Mouse (Mus musculus): ENCODE measurements around the gene Mdm1.
"Not testable (repeated sequence)": the region's sequence is repeated elsewhere in the genome, so short reads cannot be mapped to it uniquely, and the experiment has no call there.

Mdm1 gene

GRCm38 (mm10) chr10:118122441-118123162 is 19.0 kb upstream of the Mdm1 start:
- intact Hi-C loops (cut with DNase I): no loop called here

DNA sequence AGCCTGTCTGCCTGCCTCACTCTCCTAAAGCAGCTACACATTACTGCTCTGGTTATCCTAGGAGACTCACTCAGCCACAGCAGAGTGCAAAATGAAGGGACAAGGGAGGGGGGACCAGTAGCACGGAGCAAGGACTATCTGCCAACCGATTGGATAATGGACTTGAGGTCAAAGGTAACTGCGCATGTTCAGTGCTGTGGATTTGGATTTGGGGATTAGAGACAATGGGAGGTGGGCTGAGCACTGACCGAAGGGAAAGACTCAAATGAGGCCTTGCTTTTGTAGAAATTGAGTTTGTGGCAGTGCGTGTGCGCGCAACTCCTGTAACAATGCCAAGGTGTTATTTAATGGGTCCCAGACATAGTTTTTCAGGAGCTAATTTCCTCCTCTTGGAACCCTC is 16.4 kb upstream of the Mdm1 start:
- intact Hi-C loops (cut with DNase I): no loop called here

- intact Hi-C loops (cut with DNase I): no loop called here
Observed at GRCm38 (mm10) chr10:118125776-118126445, 15.7 kb upstream of the Mdm1 start.

GRCm38 (mm10) chr10:118129001-118129682 is 12.5 kb upstream of the Mdm1 start:
- intact Hi-C loops (cut with DNase I): no loop called here

GRCm38 (mm10) chr10:118130016-118130415 is 11.6 kb upstream of the Mdm1 start:
- intact Hi-C loops (cut with DNase I): no loop called here

GRCm38 (mm10) chr10:118132993-118133392 is 8.6 kb upstream of the Mdm1 start:
- intact Hi-C loops (cut with DNase I): no loop called here

- intact Hi-C loops (cut with DNase I): no loop called here
Observed at GRCm38 (mm10) chr10:118138508-118138907, 3.1 kb upstream of the Mdm1 start.

DNA sequence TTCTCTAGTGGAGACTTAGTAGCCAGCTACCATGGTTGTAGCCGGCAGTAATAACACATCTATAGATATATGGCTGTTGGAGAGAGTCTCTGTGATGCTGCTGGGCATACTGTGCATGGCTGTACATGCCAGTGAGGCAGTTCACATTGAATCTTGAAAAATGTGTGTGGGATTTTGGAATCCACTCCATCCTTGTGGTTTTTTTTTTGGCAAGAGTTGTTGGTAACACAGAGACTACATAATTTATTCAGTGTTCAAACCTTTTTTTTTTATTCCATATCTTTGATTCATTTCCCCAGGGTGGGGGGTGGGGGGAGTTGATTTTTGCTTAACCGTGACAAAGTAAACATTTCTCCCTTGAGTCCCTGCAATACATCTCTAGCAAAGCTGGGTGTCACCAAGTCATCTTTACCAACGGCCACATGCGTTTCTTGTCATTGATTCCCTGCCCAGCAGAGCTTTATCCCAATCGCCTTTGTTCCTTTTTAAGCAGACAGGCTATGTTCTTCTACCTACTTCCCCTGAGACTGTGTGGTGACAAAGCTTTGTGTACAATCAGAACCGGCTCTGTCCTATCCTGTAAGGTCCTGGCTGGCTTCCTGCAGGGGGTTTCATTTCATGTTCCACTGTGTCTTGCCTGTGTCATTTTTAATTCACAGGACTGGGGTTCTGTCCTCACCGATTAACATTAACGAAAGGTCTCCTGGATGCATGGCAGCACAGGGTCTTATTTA is 1.6 kb upstream of the Mdm1 start:
- intact Hi-C loops (cut with DNase I): no loop called here

GRCm38 (mm10) chr10:118141884-118142801 is 532 bp downstream of the Mdm1 start:
- intact Hi-C loops (cut with DNase I): no loop called here

DNA sequence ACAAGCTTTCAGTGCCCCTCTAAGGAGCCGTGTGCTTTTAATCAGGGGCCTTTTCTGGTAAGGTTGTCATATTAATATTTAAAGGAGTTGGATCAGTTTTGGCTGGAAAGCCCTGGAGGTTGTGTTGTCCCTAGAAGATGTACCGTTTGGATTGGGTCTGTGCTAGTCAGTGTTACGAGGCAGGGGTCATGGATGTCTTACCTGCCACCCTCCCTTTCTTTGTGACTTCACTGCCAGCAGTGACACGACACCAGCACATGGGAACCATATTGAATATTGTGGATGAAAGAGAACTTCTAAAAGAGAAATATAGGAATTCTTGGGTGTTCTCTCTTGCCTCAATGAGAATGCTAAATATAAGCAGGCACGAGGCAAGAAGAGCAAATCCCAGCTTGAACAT is 7.8 kb downstream of the Mdm1 start:
- intact Hi-C loops (cut with DNase I): no loop called here

GRCm38 (mm10) chr10:118150866-118151265 is 9.3 kb downstream of the Mdm1 start:
- intact Hi-C loops (cut with DNase I): loop anchor here (5.0 kb wide), 1 partner anchor 931 kb away; no protein-coding TSS in a partner anchor

DNA sequence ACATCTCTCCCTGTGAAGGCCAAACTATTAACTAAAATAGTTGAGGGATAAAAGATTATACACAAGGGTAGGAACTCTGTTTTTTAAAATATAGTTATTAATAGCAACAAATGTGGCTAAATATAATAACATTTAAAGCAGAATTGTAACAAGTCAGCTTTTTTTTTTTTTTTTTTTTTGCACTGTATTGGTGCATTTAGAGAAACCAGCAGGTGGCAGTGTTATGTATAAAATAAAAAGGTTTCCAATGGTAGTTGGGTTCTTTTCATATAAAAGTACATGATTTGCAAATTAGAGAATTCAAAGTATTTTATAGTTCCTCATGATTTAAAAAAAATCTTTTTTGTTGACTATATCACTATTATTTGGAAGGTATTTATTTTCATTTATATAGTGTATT is 14.3 kb downstream of the Mdm1 start:
- intact Hi-C loops (cut with DNase I): loop anchor here (2.0 kb wide), 1 partner anchor 391 kb away; no protein-coding TSS in a partner anchor

GRCm38 (mm10) chr10:118161131-118161530 is 19.5 kb downstream of the Mdm1 start:
- intact Hi-C loops (cut with DNase I): no loop called here

GRCm38 (mm10) chr10:118169212-118169611 is 27.6 kb downstream of the Mdm1 start:
- intact Hi-C loops (cut with DNase I): no loop called here

GRCm38 (mm10) chr10:118172416-118172815 is 30.8 kb downstream of the Mdm1 start:
- intact Hi-C loops (cut with DNase I): no loop called here

DNA sequence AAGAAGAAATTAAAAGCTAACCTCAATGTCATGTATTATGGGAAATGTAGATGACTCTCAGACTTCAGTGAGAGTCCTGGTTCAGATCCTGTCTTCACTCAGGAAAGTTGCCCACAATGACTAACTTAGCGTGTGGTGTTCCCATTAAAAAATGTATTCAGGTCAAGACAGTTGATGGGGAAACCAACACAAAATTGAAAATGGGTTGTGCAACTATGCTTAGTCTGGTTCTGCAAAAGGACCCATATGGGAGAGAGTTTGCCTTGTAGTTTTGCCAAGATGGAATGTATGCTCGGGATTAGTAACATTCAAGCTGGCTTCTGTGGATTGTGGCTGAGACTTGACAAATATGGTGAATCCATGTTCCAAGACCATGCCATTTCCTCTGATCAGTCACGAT is 31.3 kb downstream of the Mdm1 start:
- intact Hi-C loops (cut with DNase I): no loop called here

DNA sequence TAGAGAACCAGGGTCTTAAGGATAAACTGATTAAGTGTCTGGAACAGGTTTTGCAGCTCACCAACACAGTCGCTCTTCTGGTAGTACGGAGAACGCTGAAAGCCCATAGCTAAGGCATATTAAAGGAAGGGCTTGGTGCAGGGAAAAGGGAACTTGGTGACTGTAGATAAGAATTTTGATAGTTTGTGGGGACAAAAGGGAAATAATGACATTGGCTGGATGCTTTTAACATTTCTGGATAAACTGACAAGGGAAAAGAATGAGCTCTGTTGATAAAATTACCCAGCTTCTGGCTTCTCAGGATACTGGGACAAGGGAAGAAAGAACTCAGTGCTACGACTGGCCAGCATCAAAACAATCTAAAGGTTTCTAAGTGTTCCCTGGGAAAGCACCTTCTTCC is 33.9 kb downstream of the Mdm1 start:
- intact Hi-C loops (cut with DNase I): not testable (repeated sequence)

GRCm38 (mm10) chr10:118178735-118179151 is 37.1 kb downstream of the Mdm1 start:
- intact Hi-C loops (cut with DNase I): no loop called here

DNA sequence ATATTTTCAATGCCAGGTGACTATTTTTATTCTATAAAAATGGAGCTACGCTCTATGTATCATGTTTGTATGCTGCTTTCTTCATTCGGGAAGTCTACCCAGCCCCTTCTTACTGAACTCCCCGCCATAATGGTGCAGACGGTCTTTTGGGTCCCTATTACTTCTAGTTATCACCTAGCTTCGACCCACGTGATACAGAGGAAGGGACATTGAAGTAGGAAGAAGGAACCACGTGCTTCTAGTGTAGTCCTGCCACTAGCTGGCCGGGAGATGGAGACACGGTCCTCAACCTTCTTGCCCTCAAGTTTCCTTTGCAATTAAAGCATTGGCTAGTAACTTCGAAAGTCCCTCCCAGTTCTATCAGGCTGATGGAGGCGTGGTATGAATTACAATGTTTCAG is 37.7 kb downstream of the Mdm1 start:
- intact Hi-C loops (cut with DNase I): no loop called here

GRCm38 (mm10) chr10:118195150-118195549 is 53.5 kb downstream of the Mdm1 start:
- intact Hi-C loops (cut with DNase I): not testable (repeated sequence)
